Mouse (Mus musculus): ENCODE measurements around the gene Per3.
A peak's percentile ranks its signal among the peaks of the same experiment; 100 is the strongest.

Gene Per3

DNA sequence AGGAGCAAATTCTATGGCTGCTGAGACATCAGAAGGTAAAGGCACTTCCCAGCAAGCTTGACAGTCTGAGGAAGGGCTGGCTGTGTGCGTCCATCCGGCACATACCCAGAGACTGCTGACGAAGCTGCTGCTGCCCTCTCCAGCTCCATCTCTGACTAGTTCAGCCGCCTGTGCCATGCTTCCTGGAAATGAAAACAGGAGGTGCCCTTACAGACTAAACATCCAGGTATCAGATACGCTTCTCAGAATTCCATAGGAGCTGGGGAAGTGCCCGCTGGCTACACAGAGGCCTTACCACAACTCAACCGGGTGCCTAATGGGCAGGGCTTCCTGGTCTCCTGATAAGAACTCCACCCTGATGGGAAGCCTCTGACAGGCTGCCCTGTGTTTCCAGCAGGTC is 85.9 kb downstream of the Per3 start:
- DNase-seq (ENCODE audit: low read depth, low spot score): no peak

DNA sequence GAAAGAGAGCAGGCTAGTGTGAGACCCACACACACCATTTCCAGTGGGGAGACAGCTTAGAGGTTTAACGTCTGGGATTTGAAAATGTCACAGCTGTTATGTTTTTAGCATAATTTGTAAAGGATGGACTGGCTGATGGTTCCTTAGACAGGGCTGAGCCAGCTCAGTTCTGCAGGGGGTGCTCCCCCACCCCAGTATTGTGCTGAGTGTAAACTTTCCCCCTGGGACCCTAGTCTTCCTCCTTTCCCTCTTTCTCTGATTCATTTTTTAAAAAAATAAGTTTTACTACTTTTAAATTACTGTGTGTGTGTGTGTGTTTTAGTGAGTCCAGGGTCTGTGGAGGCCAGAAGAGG is 87.4 kb downstream of the Per3 start:
- no peak for DNase-seq (ENCODE audit: low read depth, low spot score)

DNA sequence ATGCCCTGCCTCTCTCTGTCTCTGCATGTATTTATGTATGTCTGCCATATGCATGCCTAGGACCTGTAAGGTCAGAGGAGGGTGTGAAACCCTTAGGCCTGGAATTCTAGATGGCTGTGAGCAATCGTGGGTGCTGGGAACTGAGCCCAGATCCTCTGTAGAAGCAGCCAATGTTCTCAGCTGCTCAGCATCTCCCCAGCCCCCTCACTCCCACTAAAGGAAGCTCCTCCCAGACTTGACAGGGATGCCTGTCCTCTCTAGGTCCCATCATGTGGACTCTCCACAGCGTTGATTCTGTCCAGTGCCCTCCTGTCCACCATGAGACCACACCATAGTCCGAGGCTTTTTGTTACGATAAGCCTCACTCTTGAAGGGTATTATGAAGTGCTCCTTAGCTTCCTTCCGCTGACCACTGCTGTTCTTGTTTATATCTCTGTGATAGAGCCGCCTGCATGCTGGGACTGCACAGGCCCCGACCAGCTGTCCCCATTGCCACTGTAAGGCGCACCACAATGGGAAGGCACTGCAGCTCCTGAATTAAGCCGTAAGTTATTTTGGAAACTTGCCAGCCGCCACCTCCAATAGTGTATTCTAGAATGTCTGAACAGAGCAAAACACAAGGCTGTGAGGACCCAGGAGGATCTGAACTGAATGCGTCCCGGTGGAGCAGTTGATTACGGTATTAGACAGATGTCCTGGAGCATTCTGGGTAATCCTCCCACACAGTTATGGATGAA is 87.9 kb downstream of the Per3 start:
- DNase-seq (ENCODE audit: low read depth, low spot score): peak; percentile 19
